ENCODE assay signal across 23 mouse cellular contexts in the genomic region with DNA sequence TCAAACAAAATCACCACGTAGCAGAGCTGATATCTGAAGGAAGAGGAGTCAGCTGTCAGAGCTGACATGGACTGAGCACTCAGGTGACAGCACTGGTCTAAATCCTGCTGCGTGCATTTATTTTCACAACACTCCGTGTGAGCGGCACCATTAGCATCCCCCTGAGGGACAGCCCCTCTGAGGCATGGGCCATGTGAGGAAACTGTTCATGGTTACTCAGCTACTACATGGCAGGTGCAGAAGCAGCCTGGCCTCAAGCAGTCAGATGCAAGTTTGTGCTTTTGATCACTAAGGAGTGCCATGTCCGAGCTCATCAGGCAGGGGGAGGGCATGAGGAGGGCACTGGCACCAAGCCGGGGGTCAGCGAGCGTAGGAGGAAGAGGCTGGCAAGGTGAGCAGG. TPM values are rescaled to one million over a fixed set of nuclear protein-coding genes. Genes with fewer than 3 reads are reported as not detected.
"Had no signal": no experiment of that assay in that cellular context is flagged by ENCODE, and none has a peak within 500 bp of the region (broad histone marks: within the 10 kb centered on the region; RNA-seq: fewer than 3 reads in every experiment).

No protein-coding gene starts in this region.

- H3K4me1 ChIP-seq: embryonic facial prominence, embryonic 12.5 days; embryonic facial prominence, embryonic 15.5 days; forebrain, embryonic 12.5 days; forebrain, embryonic 13.5 days; forebrain, embryonic 15.5 days; heart, embryonic 10.5 days had no signal

- H3K9me3 ChIP-seq: embryonic facial prominence, embryonic 10.5 days; embryonic facial prominence, embryonic 12.5 days; embryonic facial prominence, embryonic 13.5 days; embryonic facial prominence, embryonic 15.5 days; forebrain, embryonic 10.5 days; forebrain, embryonic 12.5 days; forebrain, embryonic 13.5 days; forebrain, embryonic 15.5 days; heart, embryonic 10.5 days had no signal

- H3K9ac ChIP-seq: embryonic facial prominence, embryonic 12.5 days; embryonic facial prominence, embryonic 13.5 days; embryonic facial prominence, embryonic 15.5 days; forebrain, embryonic 12.5 days; forebrain, embryonic 13.5 days; forebrain, embryonic 15.5 days; forebrain, postnatal 0 days had no signal

- H3K27ac ChIP-seq: embryonic facial prominence, embryonic 10.5 days; embryonic facial prominence, embryonic 12.5 days; embryonic facial prominence, embryonic 13.5 days; embryonic facial prominence, embryonic 15.5 days; forebrain, embryonic 10.5 days; forebrain, embryonic 12.5 days; forebrain, embryonic 13.5 days; forebrain, embryonic 15.5 days; gastrocnemius, adult 2 months; heart, adult 2 months; heart, embryonic 10.5 days had no signal

- H3K4me2 ChIP-seq: embryonic facial prominence, embryonic 12.5 days; embryonic facial prominence, embryonic 13.5 days; embryonic facial prominence, embryonic 15.5 days; forebrain, embryonic 12.5 days; forebrain, embryonic 13.5 days; forebrain, embryonic 15.5 days had no signal

- DNase-seq: cerebellum, postnatal 10 days; cerebellum, postnatal 25 days; cerebellum, postnatal 36 days; embryo, embryonic 11 days; forebrain, postnatal 0 days; gastrocnemius, adult 2 months; gastrocnemius, postnatal 10 days; gastrocnemius, postnatal 14 days; gastrocnemius, postnatal 25 days; heart, adult 11 months; heart, adult 18-20 months; heart, adult 2 months had no signal

- H3K4me3 ChIP-seq: embryonic facial prominence, embryonic 10.5 days; embryonic facial prominence, embryonic 12.5 days; embryonic facial prominence, embryonic 13.5 days; embryonic facial prominence, embryonic 15.5 days; erythroblast, embryonic 14.5 days; forebrain, embryonic 10.5 days; forebrain, embryonic 12.5 days; forebrain, embryonic 13.5 days; forebrain, embryonic 15.5 days; gastrocnemius, adult 2 months; heart, adult 2 months; heart, embryonic 10.5 days had no signal

- H3K27me3 ChIP-seq: embryonic facial prominence, embryonic 12.5 days; embryonic facial prominence, embryonic 13.5 days; embryonic facial prominence, embryonic 15.5 days; forebrain, embryonic 12.5 days; forebrain, embryonic 13.5 days; forebrain, embryonic 15.5 days had no signal

RNA-seq across cellular contexts. Expression of a gene that starts 10.7 kb away (rescaled TPM):
- total RNA-seq: granulocyte monocyte progenitor cell, adult 5-6 weeks had no signal

RNA-seq across cellular contexts. Expression of a gene that starts 45.9 kb away (rescaled TPM):
- total RNA-seq: heart, adult 18-20 months had no signal
- polyA plus RNA-seq: erythroblast, embryonic 14.5 days had no signal
